Mouse (Mus musculus): Measurements from ENCODE around the gene Myo18a. TPM values are rescaled to one million over a fixed set of nuclear protein-coding genes. Genes with fewer than 3 reads are reported as not detected.

Gene Myo18a
- total RNA-seq, 2 experiments from 2014 or later = 228 to 275 TPM

DNA sequence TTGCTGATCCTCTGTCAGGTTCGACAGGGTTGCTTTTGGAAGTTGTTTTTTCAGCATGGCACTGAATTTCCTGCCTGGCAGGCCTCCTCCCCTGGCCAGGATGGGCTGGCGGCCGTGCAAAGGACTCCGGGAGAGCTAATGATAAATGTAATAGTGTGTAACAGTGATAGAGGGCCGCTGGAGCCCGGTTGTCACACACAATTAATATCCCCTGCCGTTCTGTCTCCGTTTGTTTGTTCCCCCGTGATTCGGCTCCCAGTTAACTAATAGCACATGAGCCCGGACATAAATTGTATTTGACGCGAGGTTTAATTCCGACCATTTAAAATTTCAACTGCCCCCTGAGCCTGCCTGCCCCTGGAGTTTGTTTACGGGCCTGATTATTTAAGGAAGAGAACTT, 92.3 kb downstream of the Myo18a start:
- DNase-seq = no peak
- intact Hi-C loops (cut with DNase I) = no loop called here

DNA sequence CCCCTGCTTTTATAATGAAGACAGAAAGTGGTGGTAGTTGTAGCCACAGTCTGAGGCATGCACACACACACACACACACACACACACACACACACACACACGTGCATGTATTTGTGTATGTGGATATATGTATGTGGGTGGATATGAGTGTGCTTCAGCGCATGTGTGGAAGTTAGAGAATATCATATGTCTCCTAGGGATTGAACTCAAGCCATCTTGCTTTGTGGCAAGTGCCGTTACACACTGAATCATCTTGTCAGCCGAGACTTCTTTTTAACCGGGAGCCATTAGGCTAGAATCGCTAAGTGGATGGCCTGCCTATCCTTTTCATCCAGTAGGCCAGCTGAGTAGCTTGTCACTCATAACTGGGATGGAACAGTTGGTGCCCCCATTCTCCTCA, 94.0 kb downstream of the Myo18a start:
- intact Hi-C loops (cut with DNase I) = no loop called here
- DNase-seq = no peak

DNA sequence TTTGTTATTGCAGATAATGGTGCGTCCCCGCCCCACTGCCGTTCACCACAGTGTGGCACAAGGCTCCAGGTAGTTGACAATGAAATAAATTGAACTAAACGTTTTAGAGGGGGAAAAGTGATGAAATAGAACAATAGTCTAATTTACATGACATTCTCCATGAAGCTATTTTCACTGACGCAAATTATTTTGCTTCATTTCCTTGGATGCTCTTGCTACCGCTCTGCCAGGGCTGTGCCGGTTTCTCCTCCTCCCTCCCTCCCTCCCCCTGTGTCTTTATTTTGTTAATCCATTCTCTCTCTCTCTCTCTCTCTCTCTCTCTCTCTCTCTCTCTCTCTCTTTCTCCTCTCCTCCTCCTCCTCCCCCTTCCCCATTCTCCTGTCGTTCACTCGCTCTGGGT, 95.5 kb downstream of the Myo18a start:
- DNase-seq = no peak
- intact Hi-C loops (cut with DNase I) = no loop called here

DNA sequence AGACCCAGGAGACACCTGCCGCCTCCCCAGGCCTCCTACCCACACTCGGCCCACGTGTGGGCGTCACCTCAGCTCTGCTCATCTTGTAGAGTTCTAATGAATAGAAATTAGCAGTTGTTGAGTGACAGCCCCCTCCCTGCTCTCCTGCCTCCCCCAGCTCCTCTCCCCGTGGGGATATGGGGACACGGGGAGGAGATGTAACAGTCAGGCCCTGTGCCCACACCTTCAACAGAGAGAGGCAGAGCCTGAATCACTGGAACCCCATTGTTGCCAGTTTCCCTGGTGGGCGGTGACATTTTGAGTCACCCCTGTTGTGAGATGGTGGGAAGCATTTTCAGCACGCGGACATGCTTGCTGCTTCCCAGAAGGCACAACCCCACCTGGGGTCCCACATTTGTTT, 97.9 kb downstream of the Myo18a start:
- intact Hi-C loops (cut with DNase I) = no loop called here
- no peak for DNase-seq

DNA sequence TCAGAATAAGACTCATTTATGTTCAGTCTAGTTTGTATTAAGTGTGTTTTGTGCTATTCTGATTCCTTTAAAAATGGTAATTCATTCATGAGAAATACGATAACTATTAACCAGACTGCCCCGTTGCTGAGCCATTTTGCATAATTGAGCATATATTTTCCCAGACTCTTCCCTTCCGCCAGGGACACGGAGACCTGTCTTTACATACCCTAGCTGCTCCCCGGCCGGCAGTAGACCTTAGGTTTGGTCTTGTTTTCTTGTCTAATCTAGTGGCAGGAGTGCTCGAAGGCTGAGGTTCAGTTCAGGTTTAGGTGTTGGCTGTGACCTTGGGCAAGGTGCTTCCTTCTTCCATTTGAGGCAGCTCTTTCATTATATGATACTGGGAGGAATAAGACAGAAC, 99.8 kb downstream of the Myo18a start:
- intact Hi-C loops (cut with DNase I) = no loop called here
- no peak for DNase-seq

DNA sequence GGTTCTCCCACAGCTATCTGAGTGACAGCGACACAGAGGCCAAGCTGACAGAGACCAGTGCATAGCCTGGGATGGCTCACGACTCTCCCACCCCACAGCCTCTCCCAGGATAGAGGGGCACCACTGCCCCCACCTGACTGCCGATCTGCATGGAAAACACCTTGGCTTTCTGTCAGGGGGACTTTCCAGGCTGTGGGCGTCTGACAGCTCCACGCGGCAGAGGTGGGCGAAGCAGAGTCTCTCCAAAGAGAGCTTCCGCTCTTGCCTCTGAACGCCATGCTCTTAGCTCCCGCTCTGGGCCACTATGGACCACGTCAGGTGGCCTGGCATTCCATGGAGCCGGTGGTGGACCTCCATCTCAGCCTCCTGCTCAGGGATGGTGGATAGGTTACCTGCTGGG, 101.7 kb downstream of the Myo18a start:
- intact Hi-C loops (cut with DNase I) = no loop called here

DNA sequence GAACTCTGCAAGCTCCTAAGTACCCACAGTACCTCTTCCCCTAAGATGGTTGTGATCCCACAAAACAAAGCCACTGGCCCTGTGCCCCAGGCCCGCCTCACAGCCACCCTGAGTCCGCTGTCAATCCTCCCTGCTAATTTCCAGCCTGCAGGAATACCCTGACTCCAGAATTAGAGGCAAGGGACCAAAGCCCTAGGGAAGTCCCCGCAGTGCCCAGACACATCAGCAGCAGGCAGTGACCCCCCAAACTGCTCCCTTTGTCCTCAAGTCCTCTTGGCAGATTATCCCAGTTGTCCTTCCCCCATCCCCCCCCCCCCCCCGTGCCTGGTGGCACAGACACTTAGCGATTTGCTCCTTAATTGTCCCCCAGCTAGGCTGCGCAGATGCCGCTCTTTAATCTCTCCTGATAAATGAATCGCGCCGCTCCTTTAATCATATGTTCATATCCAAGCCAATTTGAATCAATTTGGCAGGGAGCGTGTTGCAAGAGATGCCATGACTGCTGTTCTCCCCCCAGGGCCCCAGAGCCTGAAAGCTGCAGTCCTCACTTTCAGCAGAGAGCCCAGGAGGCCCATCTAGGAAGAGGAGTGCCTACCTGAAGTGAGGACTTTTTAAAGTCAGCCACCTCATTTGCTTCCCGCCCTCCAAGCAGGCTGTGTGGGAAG, 104.5 kb downstream of the Myo18a start:
- intact Hi-C loops (cut with DNase I) = no loop called here

More for the DNA sequence above, 101.7 kb downstream of the Myo18a start:
- no peak for DNase-seq

DNA sequence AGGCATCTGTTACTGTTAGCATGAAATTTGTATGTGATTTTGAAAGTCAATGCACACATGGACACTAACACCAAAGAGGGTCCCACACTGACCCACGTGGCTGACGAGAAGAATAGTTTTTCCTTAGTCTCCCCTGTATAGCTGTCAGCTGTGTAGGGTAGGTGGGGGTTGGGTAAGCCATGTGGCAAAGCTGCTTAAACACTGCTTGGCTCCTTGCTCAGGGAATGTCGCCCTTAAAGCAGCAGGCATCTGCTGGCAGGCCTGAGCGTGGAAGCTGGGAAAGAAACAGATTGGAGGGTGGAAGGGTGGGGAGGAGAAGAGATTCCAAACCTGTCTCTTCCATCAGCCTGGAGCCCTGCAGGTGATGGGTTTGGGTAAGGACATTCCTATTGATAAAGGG, 108.4 kb downstream of the Myo18a start:
- peak; percentile 40 to 45 for DNase-seq
- intact Hi-C loops (cut with DNase I) = no loop called here

More for the DNA sequence above, 104.5 kb downstream of the Myo18a start:
- no peak for DNase-seq

DNA sequence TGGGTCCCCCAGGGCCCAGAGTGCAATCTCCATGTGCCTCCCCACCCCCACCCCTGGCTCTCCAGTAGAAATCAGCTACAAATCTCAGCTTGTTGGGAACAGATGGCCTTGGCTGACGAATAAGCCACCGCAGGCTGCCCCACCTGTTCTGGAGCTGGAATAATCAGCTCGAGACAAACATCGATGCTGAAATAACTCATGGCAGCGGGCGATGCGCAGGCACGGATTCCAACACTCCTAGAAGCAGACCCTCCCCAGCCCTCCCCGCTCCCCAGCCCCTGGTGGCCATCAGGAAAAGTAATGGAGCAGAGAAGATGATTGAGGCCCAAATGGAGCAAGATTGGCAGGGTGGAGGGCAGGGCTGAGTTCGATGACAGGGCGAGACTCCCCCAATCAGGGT, 109.2 kb downstream of the Myo18a start:
- DNase-seq = no peak
- intact Hi-C loops (cut with DNase I) = no loop called here

DNA sequence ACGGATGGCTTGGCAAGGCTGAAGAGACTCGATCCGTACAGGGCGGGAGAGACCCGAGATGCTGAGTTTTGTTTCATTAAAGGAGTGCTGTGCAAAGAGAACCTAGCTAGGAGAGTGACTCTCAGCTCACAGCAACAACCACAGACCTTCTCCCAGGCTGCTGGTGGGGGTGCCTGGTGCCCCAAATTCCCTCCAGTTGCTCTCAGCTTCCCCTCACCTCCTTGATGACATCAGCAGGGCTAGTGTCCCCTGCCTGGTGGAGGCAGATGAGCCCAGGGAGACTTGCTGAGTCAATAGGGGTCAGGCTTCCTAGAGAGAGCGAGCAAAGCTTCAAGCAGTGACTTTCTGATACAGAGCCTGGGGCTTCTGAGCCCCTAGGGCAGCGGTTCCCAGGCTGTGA, 109.6 kb downstream of the Myo18a start:
- intact Hi-C loops (cut with DNase I) = no loop called here
- no peak for DNase-seq

DNA sequence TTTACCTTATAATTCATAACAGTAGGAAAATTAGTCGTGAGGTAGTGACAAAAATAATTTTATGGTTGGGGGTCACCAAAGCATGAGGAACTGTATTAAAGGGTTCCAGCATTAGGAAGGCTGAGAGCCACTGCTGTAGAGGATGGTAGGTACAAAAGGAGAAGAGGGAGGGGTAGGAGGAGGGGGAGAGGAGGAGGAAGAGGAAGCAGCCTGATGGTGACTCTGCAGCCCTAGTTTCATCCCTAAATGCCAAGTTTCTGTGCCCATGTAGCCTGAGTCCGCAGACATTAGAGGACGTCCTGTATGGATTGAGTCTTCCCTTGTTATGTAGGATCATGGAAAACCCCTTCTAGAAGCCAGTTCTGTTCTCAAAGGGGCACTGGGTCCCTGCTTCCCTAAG, 110.1 kb downstream of the Myo18a start:
- intact Hi-C loops (cut with DNase I) = no loop called here
- DNase-seq = no peak

DNA sequence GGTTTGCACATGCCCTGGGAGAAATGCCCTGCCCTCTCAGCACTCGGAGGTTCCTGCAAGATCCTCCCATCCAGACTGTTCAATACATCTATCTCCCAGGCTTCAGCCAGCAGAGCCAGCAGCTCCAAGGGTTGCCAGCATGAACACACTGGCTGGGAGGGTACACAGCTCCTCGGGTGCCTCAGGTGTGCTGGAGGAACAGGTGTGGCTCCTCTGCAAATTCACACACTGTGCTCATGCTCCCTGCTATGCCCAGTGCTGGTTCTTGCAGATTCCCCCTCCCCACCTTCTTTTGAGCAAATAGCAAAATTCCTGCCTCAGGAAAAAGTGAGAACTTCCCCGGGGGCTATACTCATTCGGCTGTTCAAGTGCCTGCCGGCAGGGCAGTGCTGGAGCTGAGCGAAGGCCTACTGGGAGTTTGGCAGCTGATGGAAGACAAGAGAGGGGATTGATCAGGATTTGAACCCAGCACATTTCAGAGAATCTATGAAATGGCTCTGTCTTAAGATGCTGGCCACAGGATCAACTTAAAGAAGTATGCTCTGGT, 111.7 kb downstream of the Myo18a start:
- no peak for DNase-seq
- intact Hi-C loops (cut with DNase I) = no loop called here

DNA sequence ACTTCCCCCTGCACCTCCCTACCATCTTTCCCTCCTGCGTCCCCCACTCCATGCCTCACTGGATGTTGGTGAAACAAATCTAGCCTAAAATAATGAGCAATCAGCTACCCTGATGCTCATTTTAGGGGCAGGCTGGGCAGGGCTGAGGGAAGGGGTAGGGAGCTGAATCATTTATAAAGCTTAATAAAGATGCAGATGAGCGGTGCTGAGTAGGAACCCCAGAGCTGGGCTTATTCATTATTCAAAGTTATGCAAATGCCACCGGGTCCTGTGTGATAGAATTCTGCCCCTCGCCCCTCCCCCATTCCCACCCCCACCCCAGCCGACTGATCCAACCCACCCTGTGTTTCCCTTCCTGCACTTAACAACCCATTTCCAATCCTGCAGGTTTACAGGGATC, 112.2 kb downstream of the Myo18a start:
- DNase-seq = no peak

DNA sequence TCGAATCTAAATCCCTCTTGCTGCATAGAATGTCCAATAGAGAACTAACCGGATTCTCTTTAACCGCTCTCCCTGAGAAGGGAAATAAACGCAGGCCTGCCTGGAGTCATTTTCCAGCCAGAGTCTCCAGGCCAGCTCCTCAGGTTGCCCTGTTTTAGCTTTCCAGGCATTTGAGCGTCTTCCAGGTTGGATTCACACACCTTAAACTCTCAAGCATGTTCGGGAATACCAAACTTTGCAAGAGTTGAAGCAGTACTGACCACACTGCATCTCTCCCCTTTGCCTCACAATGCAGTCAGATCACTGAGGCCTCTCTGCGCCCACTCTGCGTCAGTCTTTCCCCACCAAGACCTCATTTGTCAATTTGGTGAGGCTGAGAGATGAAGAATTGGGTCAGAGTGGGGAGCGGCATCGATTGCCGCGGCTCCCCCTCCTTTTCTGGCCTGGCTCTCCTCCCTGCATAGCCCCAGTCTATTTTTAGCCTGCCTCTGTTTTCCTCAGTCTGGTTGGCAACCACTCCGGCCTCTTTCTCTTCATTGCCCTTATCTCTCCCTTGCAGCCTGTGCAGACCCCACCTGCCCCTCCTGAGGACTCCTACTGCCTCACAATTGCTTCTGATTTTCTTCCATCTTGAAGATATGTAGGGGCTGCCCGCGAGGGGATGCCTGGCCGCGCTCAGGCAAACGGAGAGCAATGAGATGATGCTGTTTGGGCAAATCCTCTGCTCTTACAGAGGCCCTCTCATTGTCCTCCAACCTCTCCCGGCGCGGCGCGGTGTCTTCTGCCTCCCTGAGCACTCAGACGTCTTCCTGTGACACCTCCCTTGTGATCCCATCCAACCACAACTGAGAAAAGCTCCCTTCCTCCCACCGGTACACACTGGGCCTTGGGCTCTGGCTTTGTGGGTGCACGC, 113.1 kb downstream of the Myo18a start:
- intact Hi-C loops (cut with DNase I) = no loop called here
- peak; percentile 46 to 50 for DNase-seq

More for the DNA sequence above, 112.2 kb downstream of the Myo18a start:
- intact Hi-C loops (cut with DNase I) = no loop called here

DNA sequence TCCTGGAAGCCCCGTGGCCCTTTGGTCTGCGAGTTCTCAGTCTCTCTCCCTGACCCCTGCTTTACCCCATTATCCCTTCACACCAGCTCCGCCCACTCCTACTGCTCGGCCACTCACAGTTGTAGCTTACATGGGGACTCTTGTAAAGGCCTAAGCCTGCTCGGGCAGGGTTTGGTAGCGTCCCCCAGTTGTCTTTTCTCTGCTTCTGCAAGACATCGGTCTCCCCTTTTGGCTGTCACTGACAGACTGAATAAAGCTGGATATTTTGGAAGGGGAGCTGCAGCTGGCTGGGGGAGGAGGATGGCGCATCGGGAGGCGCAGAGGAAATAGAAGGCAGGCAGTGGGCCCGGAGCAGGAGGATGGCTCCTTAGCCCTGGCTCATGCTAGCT, 113.7 kb downstream of the Myo18a start:
- intact Hi-C loops (cut with DNase I) = no loop called here
- no peak for DNase-seq

DNA sequence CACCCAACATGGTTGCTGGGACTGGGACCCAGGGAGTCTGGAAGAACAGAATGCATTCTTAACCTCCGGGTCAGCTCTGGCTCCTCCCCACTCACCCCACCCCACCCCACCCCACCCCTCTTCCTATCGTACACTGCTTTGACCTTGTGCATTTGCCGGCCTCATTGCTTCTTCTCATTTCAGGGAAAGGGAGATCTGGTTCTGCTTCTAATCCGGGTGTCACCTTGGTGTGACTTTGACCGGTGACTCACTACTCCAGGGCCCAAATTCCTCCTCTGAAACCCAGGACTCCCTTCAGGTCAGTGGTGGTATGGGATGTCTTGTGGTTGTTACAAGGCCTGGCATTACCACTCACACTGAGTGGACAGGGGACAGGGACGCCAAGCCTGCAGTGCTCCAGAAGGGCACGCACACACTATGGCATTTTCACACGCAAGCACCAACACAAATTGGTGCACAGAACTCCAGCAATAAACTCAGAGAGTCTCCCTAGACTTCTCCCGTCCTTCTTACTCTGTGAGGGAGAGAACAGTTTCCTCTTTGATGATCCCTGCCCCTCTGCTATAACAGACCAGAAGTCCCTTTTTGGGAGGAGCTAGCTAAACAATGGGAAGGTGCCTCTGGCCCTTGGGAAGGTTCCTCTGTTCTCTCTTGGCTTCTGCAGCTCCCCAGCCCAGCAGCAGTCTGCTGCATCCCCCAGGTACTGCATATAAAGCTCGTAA, 121.6 kb downstream of the Myo18a start:
- peak in 1 of 2 experiments; percentile 24 for DNase-seq
- intact Hi-C loops (cut with DNase I) = loop anchor here (5.0 kb wide), 1 partner anchor 73 kb away; no protein-coding TSS in a partner anchor

DNA sequence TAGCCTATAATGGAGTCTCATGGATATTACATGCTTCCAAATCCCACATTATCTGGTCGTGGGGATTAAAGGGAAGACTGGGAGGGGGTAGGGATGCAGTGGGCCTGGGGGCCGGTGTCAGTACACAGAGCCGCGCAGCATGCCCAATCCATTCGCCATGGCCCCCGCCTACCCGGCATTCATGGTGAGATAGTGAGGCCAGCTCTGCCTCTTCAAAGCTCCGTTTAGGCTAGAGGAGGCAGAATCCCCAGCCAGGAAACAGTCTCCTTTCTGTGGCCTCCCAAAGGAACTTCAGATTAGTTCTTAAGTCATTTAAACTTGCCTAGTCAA, 122.2 kb downstream of the Myo18a start:
- intact Hi-C loops (cut with DNase I) = no loop called here
- DNase-seq = no peak

DNA sequence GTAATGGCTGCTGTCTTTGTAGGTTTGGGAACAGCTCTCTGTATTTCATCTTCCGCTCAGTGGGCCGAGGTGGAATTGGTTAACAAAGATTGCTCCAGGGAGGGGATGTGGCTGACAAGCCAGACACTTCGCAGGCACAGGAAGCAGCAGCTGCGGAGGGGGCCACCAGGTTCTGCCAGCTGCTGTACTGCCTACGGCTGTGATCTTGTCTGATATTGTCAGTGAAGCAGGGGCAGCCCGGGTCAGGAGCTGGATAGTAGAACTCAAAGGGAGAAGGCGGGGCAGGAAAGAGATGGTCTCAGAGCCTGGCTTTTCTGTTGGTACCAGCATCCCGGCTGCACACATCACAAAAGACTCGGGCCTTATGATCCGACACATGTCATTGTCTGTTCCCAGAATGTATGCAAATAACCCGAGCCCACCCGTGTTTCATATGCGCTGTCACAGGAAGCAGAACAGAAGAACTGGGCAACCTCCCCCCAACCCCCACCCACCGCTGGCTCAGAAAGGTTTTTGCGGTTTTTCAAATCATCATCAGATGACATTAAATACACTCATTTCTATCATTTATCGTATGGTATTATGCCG, 124.4 kb downstream of the Myo18a start:
- intact Hi-C loops (cut with DNase I) = no loop called here
- DNase-seq = peak; percentile 35 to 40

DNA sequence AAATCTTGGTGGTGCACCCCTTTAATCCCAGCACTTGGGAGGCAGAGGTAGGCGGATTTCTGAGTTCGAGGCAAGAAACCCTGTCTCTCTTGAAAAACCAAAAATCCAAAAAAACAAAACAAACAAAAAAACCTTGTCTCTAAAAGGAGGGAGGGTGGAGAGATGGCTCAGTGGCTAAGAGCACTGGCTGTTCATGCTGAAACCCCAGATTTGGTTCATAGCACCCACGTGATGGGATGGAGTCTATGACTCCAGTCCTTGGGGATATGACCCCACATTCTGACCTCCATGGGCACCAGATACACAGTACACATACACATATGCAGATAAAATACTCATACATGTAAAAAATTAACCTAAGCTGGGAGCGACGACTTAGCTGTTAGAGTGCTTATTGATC, 125.8 kb downstream of the Myo18a start:
- intact Hi-C loops (cut with DNase I) = no loop called here
- no peak for DNase-seq

DNA sequence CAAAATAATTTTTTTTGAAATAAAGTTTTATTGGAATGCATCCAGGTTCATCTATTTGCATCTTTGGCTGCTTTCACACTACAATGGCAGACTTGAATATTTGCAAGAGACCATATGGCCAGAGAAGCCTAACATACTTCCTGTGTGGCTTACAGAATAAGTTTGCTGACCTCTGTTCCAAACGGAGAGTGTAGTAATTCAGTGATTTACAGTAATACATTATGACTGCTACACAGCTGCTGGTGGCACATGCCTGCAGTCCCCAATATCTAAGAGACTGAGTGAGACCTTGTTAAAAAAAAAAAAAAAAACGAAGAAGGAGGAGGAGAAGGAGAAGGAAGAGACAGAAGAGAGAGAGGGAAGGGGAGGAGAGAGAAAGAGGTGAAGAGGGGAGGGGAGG, 126.4 kb downstream of the Myo18a start:
- no peak for DNase-seq
- intact Hi-C loops (cut with DNase I) = no loop called here

Measured in heart, postnatal 10 days (tissue).